Mouse (Mus musculus): ENCODE results near the gene Olig1.
"Not testable (repeated sequence)": the region's sequence is repeated elsewhere in the genome, so short reads cannot be mapped to it uniquely, and the experiment has no call there.

The Olig1 gene

GRCm38 (mm10) chr16:91255419-91256164 lies 14.0 kb upstream of the Olig1 start:
- not testable (repeated sequence) for DNase-seq

- DNase-seq = no peak
Measured at GRCm38 (mm10) chr16:91258956-91259355, 10.6 kb upstream of the Olig1 start.

DNA sequence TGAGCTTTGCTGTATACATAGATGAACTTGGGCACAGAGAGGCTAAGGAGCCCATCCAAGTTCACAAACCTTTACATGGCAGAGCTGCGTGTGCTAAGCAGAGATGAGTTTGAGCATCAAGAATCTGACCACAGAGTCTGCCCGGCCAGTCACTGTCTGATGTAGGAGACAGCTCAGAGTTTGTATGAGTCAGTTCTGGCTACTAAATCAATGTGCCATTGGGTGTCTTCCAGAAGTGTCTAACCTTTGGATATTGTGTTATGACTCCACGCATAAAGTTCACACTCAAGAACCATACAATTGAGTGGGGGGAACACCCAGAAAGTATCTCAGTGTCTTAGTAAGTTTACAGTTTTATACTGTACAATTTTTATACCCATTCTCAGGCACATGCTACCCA lies 8.7 kb upstream of the Olig1 start:
- no peak for DNase-seq

GRCm38 (mm10) chr16:91262467-91263220 lies 6.9 kb upstream of the Olig1 start:
- DNase-seq = no peak

DNA sequence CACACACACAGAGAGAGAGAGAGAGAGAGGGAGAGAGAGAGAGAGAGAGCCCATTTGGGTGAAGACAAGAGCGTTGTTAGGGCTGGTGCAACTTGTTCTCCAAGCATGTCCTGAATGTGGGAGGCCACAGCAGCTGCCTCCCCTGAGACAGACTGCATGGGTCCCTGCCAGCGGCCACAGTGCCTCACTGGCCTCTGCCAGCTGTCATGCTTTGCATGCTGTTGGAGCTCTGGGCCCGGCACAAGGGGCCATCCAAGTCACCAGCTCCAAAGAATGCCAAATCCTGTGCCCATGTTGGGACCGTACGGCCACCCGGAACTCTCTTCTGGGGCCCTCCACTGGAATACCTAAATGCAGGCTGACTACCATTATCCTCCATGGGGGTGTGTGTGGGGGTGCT lies 3.6 kb upstream of the Olig1 start:
- no peak for DNase-seq

GRCm38 (mm10) chr16:91268724-91269452 lies 684 bp upstream of the Olig1 start:
- no peak for DNase-seq

- DNase-seq = no peak
Measured at GRCm38 (mm10) chr16:91270212-91270971, 820 bp downstream of the Olig1 start.

GRCm38 (mm10) chr16:91270982-91271549 lies 1.5 kb downstream of the Olig1 start:
- DNase-seq = no peak

GRCm38 (mm10) chr16:91271634-91272033 lies 2.1 kb downstream of the Olig1 start:
- DNase-seq = no peak

GRCm38 (mm10) chr16:91280516-91280915 lies 10.9 kb downstream of the Olig1 start:
- DNase-seq = no peak

DNA sequence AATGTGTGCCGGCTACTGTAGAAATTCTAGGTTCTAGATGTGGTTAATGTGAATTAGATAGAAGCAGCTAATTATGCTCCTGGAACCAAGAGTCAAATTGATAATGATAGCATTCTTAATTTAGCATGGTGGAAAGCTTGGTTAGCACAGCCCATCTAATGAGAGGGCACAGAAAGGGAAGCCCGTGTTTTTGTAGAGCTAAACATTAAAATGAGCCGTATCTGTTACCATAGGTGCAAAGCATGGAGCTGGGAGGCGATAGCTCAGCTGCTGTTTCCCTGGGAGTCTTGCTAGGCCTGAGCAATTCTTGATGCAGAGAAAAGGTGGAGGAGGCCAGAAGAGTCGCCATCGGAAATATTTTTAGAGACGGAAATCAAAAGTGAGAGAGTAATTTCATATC lies 22.5 kb downstream of the Olig1 start:
- no peak for DNase-seq

DNA sequence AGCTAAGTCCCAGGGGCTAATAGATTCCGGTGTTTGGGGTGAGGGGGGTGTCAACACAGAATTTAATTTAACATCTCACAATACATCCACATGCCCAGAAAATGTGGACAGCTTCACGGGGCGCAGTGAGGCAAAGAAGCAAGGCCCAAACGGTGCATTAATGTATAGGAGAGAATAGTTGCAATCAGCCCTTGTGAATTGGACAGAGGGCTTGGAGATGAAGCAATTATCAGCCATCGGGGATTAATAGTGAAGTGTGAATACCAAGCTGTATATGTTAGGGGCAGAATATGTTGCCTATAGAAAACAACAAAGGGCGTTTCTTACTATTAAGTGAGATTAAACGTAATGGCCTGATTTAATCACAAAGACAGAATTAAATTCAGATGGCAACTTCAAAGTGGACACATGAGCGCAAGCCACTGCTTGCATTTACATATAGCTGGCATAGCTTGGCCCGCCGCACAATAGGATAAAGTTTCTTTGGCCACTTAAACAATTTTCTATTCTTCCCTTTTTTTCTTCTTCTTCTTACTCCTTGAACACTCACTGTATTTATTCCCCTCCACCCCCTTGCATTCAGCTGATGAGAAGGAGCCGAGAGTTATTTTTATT lies 23.3 kb downstream of the Olig1 start:
- DNase-seq = no peak

GRCm38 (mm10) chr16:91297726-91298125 lies 28.2 kb downstream of the Olig1 start:
- DNase-seq = no peak

DNA sequence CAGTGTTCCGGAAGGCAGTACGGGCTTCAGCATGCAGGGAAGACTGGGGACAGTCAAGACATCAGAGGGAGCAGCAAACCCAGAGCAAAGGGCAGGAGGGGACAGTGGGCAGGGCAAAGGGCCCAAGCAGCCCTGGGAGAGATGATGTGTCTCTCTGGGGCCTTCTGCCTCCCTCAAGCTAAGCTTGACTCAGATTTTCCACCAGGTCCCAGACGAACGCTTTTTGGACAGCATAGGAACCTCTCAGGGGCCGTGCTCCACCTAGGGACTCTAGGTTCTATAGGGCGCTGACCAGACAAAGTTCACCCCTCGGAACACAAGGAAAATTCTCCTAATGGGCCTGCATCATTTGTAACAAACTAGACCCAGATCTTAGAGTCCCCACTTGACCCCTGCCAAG lies 29.8 kb downstream of the Olig1 start:
- DNase-seq = no peak

DNA sequence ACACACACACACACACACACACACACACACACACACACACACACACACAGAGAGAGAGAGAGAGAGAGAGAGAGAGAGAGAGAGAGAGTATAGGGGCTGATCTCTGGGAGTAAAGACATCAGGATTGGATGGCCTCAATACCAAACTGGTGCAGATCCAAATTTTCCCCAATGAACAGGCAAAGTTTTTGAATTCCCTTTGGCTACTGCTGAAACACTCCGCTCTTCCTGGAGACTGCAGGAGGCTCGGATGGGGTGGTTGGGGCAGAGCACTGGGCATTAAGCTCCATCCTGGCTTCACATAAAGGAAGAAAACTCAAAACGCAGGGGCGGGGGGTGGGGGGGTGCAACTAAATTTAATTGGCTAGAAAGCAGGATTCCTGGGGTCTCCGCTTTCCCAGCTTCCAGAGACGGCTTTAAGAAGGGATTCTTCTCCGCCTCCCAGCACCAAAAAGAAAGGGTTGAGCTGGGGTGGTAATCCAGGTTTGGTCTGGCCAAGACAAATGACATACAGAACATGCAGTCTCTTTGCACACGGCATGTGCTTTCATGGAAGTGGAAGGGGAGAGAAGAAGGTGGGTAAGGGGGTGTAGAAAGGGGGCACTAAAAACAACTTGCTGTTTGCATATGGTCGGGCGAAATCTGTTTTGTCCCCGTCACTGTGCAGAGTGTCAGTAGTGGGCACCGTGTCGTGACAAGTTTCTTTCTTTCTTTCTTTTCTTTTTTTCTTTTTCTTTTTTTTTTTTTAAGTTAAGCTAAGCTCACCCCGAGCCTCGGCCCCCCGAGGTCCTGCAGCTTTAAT lies 31.3 kb downstream of the Olig1 start:
- no peak for DNase-seq

- no peak for DNase-seq
Measured at GRCm38 (mm10) chr16:91301454-91301853, 31.9 kb downstream of the Olig1 start.

GRCm38 (mm10) chr16:91303776-91304709 lies 34.5 kb downstream of the Olig1 start:
- DNase-seq = no peak

GRCm38 (mm10) chr16:91305512-91306111 lies 36.0 kb downstream of the Olig1 start:
- no peak for DNase-seq

DNA sequence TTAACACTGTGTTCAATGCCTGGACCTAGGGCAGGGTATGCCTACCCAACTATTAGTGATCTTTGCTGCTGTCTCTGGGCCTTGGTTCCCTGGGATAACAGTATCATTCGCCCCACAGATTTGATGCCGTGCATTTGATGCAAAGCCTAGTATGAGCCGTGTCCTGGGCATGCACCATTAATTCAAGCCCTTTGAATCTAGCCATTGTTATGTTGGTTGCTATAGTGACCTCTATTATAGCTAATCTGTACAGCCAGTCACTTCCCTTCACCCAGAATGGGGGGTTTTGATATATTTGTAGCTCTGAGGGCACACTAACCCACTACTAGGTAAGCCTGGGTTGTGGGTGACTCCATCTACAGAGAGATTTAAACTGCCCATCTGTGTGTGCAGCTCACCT lies 40.3 kb downstream of the Olig1 start:
- no peak for DNase-seq

DNA sequence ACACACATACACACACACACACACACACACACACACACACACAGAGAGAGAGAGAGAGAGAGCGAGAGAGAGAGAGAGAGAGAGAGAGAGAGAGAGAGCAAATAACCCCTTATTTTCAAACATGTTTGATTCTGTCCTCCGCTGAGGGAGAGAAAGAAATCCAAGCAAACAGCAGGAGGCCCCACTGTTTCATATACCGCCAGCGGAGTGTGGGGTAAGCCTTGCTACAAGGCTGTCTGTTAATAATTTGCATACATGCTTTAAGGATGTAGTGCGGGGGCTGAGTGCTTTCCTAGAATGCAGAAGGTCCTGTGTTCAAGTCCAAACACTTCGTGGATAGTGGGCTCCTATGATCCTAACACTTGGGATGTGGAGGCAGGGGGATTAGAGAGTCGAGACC lies 43.3 kb downstream of the Olig1 start:
- no peak for DNase-seq
